Mouse (Mus musculus) heart, adult 8-10 months (tissue): Measurements from ENCODE around the gene Plekhm3. TPM values are rescaled to one million over a fixed set of nuclear protein-coding genes. Genes with fewer than 3 reads are reported as not detected.

ENCODE experiments used
- DNase-seq: peaks from one replicate; pipeline ENCODE4 v3.0.0; 2022; ENCODE audit warnings: low spot score
- total RNA-seq, 4 experiments: library from RNA; stranded (reverse); gene quantifications; 2 replicates each; pipeline ENCODE4 v1.2.4; 2022

Gene Plekhm3
- total RNA-seq, 4 experiments from 2014 or later: 7.0 to 9.0 (median 8.1) TPM

GRCm38 (mm10) chr1:64779415-64779814 lies 177.2 kb downstream of the Plekhm3 start:
- DNase-seq: no peak

GRCm38 (mm10) chr1:64773305-64773704 lies 183.3 kb downstream of the Plekhm3 start:
- DNase-seq: no peak

DNA sequence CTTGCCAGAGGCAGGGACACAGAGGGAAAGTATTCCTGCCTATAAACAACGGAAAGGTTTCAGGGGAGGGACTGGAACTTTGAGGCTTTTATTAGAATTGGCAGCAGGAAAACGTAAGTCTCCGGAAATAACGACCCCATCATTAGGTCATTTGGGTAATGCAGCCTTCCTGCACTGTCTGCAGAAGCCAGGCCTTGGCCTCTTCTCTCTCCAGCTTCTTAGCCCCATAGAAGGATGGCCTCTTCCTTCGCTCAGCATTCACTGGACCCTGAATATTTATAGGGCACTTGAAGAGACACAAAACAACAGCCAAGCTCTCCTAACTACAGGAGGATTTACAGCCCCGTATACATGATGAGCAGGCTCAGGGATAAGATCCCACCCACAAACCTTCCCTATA lies 186.5 kb downstream of the Plekhm3 start:
- no peak for DNase-seq

GRCm38 (mm10) chr1:64761646-64762045 lies 195.0 kb downstream of the Plekhm3 start:
- DNase-seq: no peak

DNA sequence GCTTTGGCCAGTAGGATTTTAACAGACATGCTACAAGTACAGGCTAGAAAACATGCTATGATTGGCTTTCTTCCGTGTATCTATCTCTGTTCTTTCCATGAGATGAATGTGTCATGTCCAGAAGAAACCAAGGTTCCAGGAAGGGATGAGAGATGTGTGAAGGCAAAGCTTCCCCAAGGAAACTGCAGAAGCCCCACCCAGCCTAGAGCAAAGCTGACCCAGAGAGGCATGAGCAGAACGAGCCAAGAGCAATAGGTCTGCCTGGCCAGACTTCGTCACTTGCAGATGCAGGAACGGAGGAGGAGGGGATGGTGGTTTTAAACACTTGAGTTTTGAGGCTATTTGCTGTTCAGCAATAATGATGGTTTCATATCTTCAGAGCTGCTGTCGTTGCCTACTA lies 198.9 kb downstream of the Plekhm3 start:
- DNase-seq: no peak

DNA sequence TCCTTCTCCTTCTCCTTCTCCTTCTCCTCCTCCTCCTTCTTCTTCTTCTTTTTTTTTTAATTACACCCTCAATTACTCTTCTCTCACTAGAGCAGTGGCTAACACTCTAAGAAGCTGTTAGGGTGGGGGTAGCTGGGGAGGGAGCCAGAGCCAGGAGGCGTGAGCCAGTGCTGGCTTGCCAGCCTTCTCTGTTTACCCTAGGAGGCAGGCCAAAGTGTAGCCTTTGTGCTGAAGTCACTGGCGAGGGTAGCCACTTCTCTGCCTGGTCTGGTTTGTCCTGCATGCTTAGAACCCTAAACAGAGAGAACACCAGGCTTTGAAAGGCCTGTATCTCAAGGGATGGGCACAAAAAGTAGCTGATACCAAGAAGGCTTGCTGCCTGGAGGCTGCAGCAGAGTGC lies 199.4 kb downstream of the Plekhm3 start:
- no peak for DNase-seq

DNA sequence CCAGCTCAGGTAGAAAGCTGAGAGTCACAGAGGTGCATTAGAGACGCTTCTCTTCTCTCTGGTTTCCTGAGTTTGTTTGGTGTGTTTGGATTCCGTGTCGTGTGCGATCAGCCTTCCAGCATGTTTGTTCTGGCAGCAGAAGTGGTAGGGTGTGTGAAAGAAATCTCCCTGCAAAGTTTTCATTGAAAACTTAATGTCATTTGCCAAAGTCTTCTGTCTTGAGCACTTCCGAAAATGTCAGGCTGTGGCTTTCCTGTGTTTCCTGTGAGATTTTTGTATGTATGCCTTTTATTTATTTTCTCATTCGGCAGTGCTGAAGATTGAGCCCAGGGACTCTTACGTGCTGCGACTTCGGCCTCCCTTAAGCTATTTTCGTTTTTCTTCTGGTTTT lies 200.0 kb downstream of the Plekhm3 start:
- DNase-seq: peak; percentile 17

GRCm38 (mm10) chr1:64755971-64756639 lies 200.5 kb downstream of the Plekhm3 start:
- DNase-seq: no peak

DNA sequence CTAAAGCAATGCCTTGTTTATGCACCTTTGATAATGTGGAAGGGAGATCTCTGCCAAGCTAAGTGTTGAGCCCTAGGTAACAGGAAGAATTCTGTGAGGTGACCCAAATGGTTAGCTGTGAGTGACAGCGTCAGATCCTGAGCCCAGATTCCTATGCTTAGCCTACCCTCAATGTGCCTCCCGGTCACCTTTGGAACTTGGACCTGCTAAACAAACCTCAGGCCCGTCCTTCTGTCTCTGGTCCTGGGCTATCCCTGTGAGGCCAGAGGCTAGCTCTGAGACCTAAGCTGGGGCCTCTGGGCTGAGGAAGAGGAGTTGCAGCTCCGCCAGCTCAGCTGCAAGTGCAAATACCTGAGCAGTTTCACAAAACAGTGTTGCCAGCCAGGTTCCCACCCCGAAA lies 202.0 kb downstream of the Plekhm3 start:
- DNase-seq: no peak

- no peak for DNase-seq
Observed at GRCm38 (mm10) chr1:64753668-64754067, 203.0 kb downstream of the Plekhm3 start.

DNA sequence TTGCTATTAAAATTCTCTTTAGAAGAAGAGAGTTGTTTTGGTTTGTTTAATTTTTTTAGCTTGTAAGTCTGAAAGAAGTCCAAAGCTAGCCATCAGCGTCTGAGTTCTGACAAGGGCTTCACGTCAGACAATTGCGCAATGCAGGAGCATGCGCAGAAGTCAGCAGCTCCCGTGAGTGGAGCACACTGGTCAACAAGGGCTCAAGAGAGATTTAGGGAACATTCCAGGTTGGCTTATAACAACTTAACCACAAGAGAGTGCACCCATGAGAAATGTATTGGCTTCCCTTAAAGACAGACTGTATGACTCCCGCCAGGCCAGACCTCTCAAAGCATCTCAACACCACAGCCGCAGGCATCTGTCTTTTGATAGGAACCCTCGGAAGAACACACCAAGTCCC lies 203.5 kb downstream of the Plekhm3 start:
- DNase-seq: peak; percentile 64

GRCm38 (mm10) chr1:64744616-64745015 lies 212.0 kb downstream of the Plekhm3 start:
- no peak for DNase-seq

DNA sequence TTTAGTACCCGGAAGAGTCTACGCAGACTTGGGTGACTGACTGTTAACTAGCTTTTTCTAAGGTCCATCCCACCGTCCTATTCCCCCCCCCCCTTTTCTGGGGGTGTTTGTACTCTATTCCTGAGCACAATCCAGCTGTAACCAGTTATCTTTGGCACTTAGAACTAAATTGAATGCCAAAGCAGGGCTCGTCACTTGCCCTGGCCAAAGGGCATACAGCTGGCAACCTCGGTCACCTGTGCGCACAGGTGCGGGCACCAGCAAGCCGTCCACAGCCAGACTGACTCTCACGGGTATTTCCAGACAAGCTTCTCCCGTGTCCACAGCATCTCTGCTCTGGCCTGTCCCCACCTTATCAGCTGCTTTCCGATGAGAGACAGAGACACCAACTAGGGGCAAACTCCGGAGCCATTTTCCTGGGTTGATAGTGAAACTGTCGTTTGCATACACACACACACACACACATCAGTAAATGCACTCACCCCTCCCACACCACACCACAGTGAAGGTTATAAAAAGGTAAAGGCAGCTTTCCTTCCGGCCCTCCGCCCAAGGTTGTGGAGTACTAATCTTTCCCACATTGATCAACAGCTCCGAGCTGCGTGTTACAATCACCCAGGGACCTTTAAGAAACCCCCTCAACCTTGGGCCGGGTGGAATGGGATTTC lies 213.7 kb downstream of the Plekhm3 start:
- no peak for DNase-seq

DNA sequence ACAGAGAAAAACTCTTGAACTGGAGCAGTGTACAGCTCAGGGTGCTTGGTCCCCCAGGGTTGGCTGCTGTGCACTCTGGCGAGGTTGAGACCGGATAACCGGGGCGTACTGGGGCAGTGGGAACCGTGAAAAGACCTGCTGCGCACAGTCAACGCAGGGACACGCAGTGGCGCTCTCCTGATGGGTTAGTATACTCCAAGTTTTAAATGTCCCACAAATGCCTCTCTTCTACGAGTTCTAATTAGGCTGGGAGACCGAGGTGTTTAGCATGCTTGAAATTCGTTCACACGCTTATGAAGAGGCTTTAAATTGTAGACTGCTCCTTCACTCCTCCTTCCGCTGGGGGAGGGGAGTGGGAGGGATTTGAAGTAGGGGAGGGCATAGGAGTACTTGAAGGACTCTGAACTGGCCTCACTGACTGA lies 218.0 kb downstream of the Plekhm3 start:
- DNase-seq: no peak

- DNase-seq: no peak
Observed at GRCm38 (mm10) chr1:64738180-64738555, 218.5 kb downstream of the Plekhm3 start.

DNA sequence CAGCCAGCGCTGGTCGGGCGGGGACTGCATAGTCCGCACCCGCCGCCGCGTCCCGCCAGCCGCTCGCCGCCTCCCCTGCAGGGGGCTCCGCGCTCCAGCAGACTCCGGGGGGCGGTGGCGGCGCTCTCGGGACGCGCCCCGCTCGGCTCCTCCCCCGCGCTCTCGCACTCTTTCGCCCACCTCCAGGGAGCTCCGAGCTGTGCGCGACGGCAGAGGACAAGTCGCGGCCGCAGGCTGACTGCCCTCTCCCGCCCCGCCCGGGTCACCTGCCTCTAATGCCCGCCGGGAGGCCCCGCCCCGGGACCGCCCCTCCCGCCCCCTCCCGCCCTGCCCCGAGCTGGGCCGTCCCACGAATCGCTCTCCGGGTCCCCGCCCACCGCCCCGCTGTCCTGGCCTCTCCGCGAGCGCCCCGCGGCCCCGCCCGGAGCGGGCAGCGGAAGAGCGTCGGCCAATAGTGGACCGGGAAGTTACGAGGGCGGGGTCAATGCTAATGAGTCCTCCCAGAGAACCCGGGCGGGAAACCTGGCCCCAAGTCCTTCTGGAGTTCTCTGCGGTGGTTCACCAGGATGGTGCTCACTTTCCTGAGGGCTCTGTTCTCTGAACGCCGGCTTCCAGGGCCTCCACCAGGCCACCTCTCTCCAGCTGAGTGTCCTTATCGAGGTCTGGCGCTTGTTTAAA lies 219.0 kb downstream of the Plekhm3 start, which contains the start of gene Fzd5:
TSS of gene Fzd5 (minus strand) at position 250 of the 678 bp plus-strand sequence.
- peak; percentile 87 for DNase-seq

GRCm38 (mm10) chr1:64736681-64737501 lies 219.7 kb downstream of the Plekhm3 start:
- DNase-seq: no peak

Other genes with a start within 250 kb of the Plekhm3 start
- 1 to 10 TPM; 3.9 to 4.4 (median 4.3) TPM for gene Fzd5, start 219.1 kb downstream of the Plekhm3 start, total RNA-seq
- under 1 TPM in 1 of 4 experiments, not detected in 3; 0.37 TPM for gene Akr1cl, start 75.9 kb upstream of the Plekhm3 start, total RNA-seq
- gene Cryge, start 94.3 kb upstream of the Plekhm3 start, total RNA-seq: not detected
- not detected for gene Crygd, start 106.6 kb upstream of the Plekhm3 start, total RNA-seq
- not detected for gene Crygc, start 116.9 kb upstream of the Plekhm3 start, total RNA-seq
- not detected for gene Crygb, start 125.5 kb upstream of the Plekhm3 start, total RNA-seq
- gene Cryga, start 146.5 kb upstream of the Plekhm3 start, total RNA-seq: not detected
- not detected for gene Gm28845, start 162.7 kb upstream of the Plekhm3 start, total RNA-seq
- gene D630023F18Rik, start 166.4 kb upstream of the Plekhm3 start, total RNA-seq: not detected
- gene Idh1, start 229.7 kb upstream of the Plekhm3 start, total RNA-seq: 100 to 1,000 TPM in 1 of 4 experiments, 10 to 100 TPM in 3; 65.2 to 106 (median 92.3) TPM
- 10 to 100 TPM in 1 of 4 experiments, 1 to 10 TPM in 3; 9.8 to 11.8 (median 9.9) TPM for gene Pikfyve, start 229.9 kb upstream of the Plekhm3 start, total RNA-seq